Mouse (Mus musculus) hindbrain, embryonic 15.5 days (tissue): ENCODE data around the gene Phtf1. TPM values are rescaled to one million over a fixed set of nuclear protein-coding genes. Genes with fewer than 3 reads are reported as not detected.
A peak's percentile ranks its signal among the peaks of the same experiment; 100 is the strongest.

ENCODE experiments used
- ATAC-seq: fragments of 200-750 bp; cut with Nextera tagmentation; 2 replicates; pipeline ENCODE4 v1.8.0; 2017; ENCODE audit warnings: low read depth, moderate number of reproducible peaks, moderate TSS enrichment; ENCODE audit not compliant: low FRiP score
- H3K27ac ChIP-seq: fragments of 300-500 bp; sonication (generic); replicated peaks from 2 replicates; pipeline ENCODE4 v1.5.1; 2015; ENCODE audit warnings: mild to moderate bottlenecking, inconsistent platforms
- H3K27me3 ChIP-seq: fragments of 300-500 bp; sonication (generic); 2 replicates; pipeline ENCODE4 v1.6.1; 2015; ENCODE audit warnings: control low read depth, inconsistent platforms
- H3K36me3 ChIP-seq: fragments of 300-500 bp; sonication (generic); 2 replicates; pipeline ENCODE4 v1.6.1; 2015; ENCODE audit warnings: control low read depth, inconsistent platforms
- H3K4me1 ChIP-seq: fragments of 300-500 bp; sonication (generic); replicated peaks from 2 replicates; pipeline ENCODE4 v1.6.1; 2015; ENCODE audit warnings: control low read depth, inconsistent platforms
- H3K4me2 ChIP-seq: fragments of 300-500 bp; sonication (generic); 2 replicates; pipeline ENCODE4 v1.6.1; 2015; ENCODE audit warnings: moderate library complexity, mild to moderate bottlenecking, inconsistent platforms
- H3K4me3 ChIP-seq: fragments of 300-500 bp; sonication (generic); 2 replicates; pipeline ENCODE4 v1.5.1; 2015; ENCODE audit warnings: mild to moderate bottlenecking, inconsistent platforms
- H3K9ac ChIP-seq: fragments of 300-500 bp; sonication (generic); 2 replicates; pipeline ENCODE4 v1.6.1; 2015; ENCODE audit warnings: inconsistent platforms
- H3K9me3 ChIP-seq: fragments of 300-500 bp; sonication (generic); 2 replicates; pipeline ENCODE4 v1.6.1; 2016; ENCODE audit warnings: control low read depth, inconsistent platforms
- WGBS: fragments of 180-500 bp; shearing (Covaris S2); methylation state at CpG from one replicate; pipeline ENCODE4 v1.1.7; 2015; 5-methylcytosine and 5-hydroxymethylcytosine counted together
- polyA plus RNA-seq: library from polyadenylated mRNA; unstranded; fragments of >200 nt; fragmentation: Nextera tagmentation; extraction: Ambion mirVana; gene quantifications from 2 replicates; pipeline ENCODE4 v1.2.1, GENCODE M21; 2015

The Phtf1 gene
- polyA plus RNA-seq, 1 experiment from 2014 or later, result 25.8 TPM

- ATAC-seq, result no peak
- no peak overlapping the region for H3K4me3 ChIP-seq
- H3K4me1 ChIP-seq, result no peaks in the 10 kb centered on the region
- H3K27me3 ChIP-seq, result no peaks in the 10 kb centered on the region
- no peak overlapping the region for H3K27ac ChIP-seq
- WGBS, result 96% methylated on average over 1 of the region's 1 CpGs
- no peak overlapping the region for H3K4me2 ChIP-seq
- no peaks in the 10 kb centered on the region for H3K9me3 ChIP-seq
- H3K36me3 ChIP-seq, result no peaks in the 10 kb centered on the region
- no peak overlapping the region for H3K9ac ChIP-seq
Observed at GRCm38 (mm10) chr3:104032086-104032485, 64.2 kb downstream of the Phtf1 start.

GRCm38 (mm10) chr3:104032747-104033146 is 64.8 kb downstream of the Phtf1 start:
- ATAC-seq, result no peak

GRCm38 (mm10) chr3:104059001-104059622 is 91.2 kb downstream of the Phtf1 start:
- Histone ChIP-seq H3K4me1 (peaks cover 6% of the 10 kb centered on the region; the same call in 1 of the 2 replicates), H3K9me3 (no peaks in the 10 kb centered on the region), H3K27ac (0 out of 2 replicates have a peak overlapping the region, but pooled peaks have one; percentile 17), H3K36me3 (no peaks in the 10 kb centered on the region), H3K27me3 (no peaks in the 10 kb centered on the region), H3K9ac (no peak overlapping the region), H3K4me3 (no peak overlapping the region), H3K4me2 (no peak overlapping the region)
- ATAC-seq, result peak; percentile 84
- WGBS, result 32% methylated on average over 6 of the region's 6 CpGs

More at GRCm38 (mm10) chr3:104032747-104033146, 64.8 kb downstream of the Phtf1 start:
- H3K4me3 ChIP-seq, result no peak overlapping the region
- H3K4me1 ChIP-seq, result no peaks in the 10 kb centered on the region
- H3K27ac ChIP-seq, result no peak overlapping the region
- no peak overlapping the region for H3K9ac ChIP-seq
- H3K4me2 ChIP-seq, result no peak overlapping the region
- H3K27me3 ChIP-seq, result no peaks in the 10 kb centered on the region
- 76% methylated on average over 1 of the region's 1 CpGs for WGBS
- no peaks in the 10 kb centered on the region for H3K9me3 ChIP-seq
- peaks cover 1% of the 10 kb centered on the region; the same call in 1 of the 2 replicates for H3K36me3 ChIP-seq

GRCm38 (mm10) chr3:104069395-104069794 is 101.5 kb downstream of the Phtf1 start:
- Histone ChIP-seq H3K36me3 (no peaks in the 10 kb centered on the region), H3K9me3 (no peaks in the 10 kb centered on the region)
- no peak for ATAC-seq

More at GRCm38 (mm10) chr3:104069395-104069794, 101.5 kb downstream of the Phtf1 start:
- no peaks in the 10 kb centered on the region for H3K27me3 ChIP-seq
- no peaks in the 10 kb centered on the region for H3K4me1 ChIP-seq
- no peak overlapping the region for H3K9ac ChIP-seq
- H3K4me3 ChIP-seq, result no peak overlapping the region
- H3K4me2 ChIP-seq, result no peak overlapping the region
- H3K27ac ChIP-seq, result no peak overlapping the region

Other genes starting within 250 kb of the Phtf1 start
- gene Olfml3, start 230.1 kb upstream of the Phtf1 start, polyA plus RNA-seq, result 8.7 and 9.7 TPM in 2 replicates
- not detected in 2 replicates for gene Gm10964, start 228.7 kb upstream of the Phtf1 start, polyA plus RNA-seq
- gene Hipk1, start 176.5 kb upstream of the Phtf1 start, polyA plus RNA-seq, result 11.5 TPM in 2 replicates
- 20.8 and 23.8 TPM in 2 replicates for gene Dclre1b, start 158.7 kb upstream of the Phtf1 start, polyA plus RNA-seq
- 20.5 and 21.8 TPM in 2 replicates for gene Ap4b1, start 158.6 kb upstream of the Phtf1 start, polyA plus RNA-seq
- gene Gm43064, start 158.5 kb upstream of the Phtf1 start, polyA plus RNA-seq, result 0.41 and 0.52 TPM in 2 replicates
- gene Bcl2l15, start 135.5 kb upstream of the Phtf1 start, polyA plus RNA-seq, result 0.36 and 0.55 TPM in 2 replicates
- 0.39 and 0.78 TPM in 2 replicates for gene Ptpn22, start 108.3 kb upstream of the Phtf1 start, polyA plus RNA-seq
- 19.5 and 20.2 TPM in 2 replicates for gene Rsbn1, start 54.0 kb upstream of the Phtf1 start, polyA plus RNA-seq